Mouse (Mus musculus) limb, embryonic 14.5 days (tissue): ENCODE results near the gene Ndst2. TPM values are rescaled to one million over a fixed set of nuclear protein-coding genes. Genes with fewer than 3 reads are reported as not detected.
A peak's percentile ranks its signal among the peaks of the same experiment; 100 is the strongest.

Experiments used
- ATAC-seq: fragments of 200-750 bp; cut with Nextera tagmentation; 2 replicates; pipeline ENCODE4 v1.8.0; 2017; ENCODE audit warnings: low read depth, moderate number of reproducible peaks, moderate TSS enrichment; ENCODE audit not compliant: low FRiP score
- DNase-seq: peaks from one replicate; pipeline ENCODE4 v3.0.0-alpha.2; 2015; ENCODE audit warnings: low spot score
- H3K27ac ChIP-seq: fragments of 300-500 bp; sonication (generic); replicated peaks from 2 replicates; pipeline ENCODE4 v1.5.1; 2014; ENCODE audit warnings: low read depth, mild to moderate bottlenecking, low read length, moderate library complexity, mixed read lengths
- H3K27me3 ChIP-seq: fragments of 300-500 bp; sonication (generic); 2 replicates; pipeline ENCODE4 v1.6.1; 2014; ENCODE audit warnings: low read length, mixed read lengths; ENCODE audit not compliant: control insufficient read depth, insufficient read depth
- H3K36me3 ChIP-seq: fragments of 300-500 bp; sonication (generic); 2 replicates; pipeline ENCODE4 v1.6.1; 2014; ENCODE audit warnings: mild to moderate bottlenecking, low read length, moderate library complexity, mixed read lengths; ENCODE audit not compliant: control insufficient read depth, insufficient read depth
- H3K4me1 ChIP-seq: fragments of 300-500 bp; sonication (generic); 2 replicates; pipeline ENCODE4 v1.6.1; 2014; ENCODE audit warnings: antibody characterized with exemption, low read length, mixed read lengths; ENCODE audit not compliant: control insufficient read depth, insufficient read depth
- H3K4me2 ChIP-seq: fragments of 300-500 bp; sonication (generic); replicated peaks from 2 replicates; pipeline ENCODE4 v1.6.1; 2014; ENCODE audit warnings: low read depth, mild to moderate bottlenecking, low read length, moderate library complexity; ENCODE audit not compliant: severe bottlenecking
- H3K4me3 ChIP-seq: fragments of 300-500 bp; sonication (generic); replicated peaks from 2 replicates; pipeline ENCODE4 v1.5.1; 2014; ENCODE audit warnings: low read length
- H3K9ac ChIP-seq: fragments of 300-500 bp; sonication (generic); 2 replicates; pipeline ENCODE4 v1.6.1; 2014; ENCODE audit warnings: mild to moderate bottlenecking, low read depth, low read length, moderate library complexity; ENCODE audit not compliant: severe bottlenecking
- H3K9me3 ChIP-seq: fragments of 300-500 bp; sonication (generic); 2 replicates; pipeline ENCODE4 v1.6.1; 2016; ENCODE audit warnings: low read length; ENCODE audit not compliant: control insufficient read depth
- POLR2A ChIP-seq: fragments of 200-500 bp; IDR thresholded peaks from 2 replicates; pipeline ENCODE4 v1.8.0; 2012; ENCODE audit warnings: inconsistent platforms, mild to moderate bottlenecking, moderate library complexity, borderline replicate concordance; ENCODE audit not compliant: insufficient read depth, insufficient read length; ENCODE audit errors: extremely low read depth
- WGBS: fragments of 180-500 bp; shearing (Covaris S2); extraction: QIAGEN DNeasy Blood & Tissue Kit; methylation state at CpG from one replicate; pipeline ENCODE4 v1.1.7; 2014; 5-methylcytosine and 5-hydroxymethylcytosine counted together
- polyA plus RNA-seq, 2 experiments: library from polyadenylated mRNA; depleted of rRNA in 1 of 2; stranded (reverse) in 1 of 2; unstranded in 1 of 2; fragments of >200 nt; fragmentation: Nextera tagmentation in 1 of 2; extraction: Ambion mirVana in 1 of 2; gene quantifications; 2 replicates each; pipeline versions ENCODE4 v1.2.1 to v1.2.3; 2012 to 2014

The Ndst2 gene
- polyA plus RNA-seq, 2 experiments: 36.5 to 65.9 TPM

- Histone ChIP-seq H3K36me3 (peaks cover 64% of the 10 kb centered on the region), H3K4me3 (no peak overlapping the region), H3K4me2 (no peak overlapping the region), H3K4me1 (no peaks in the 10 kb centered on the region), H3K27ac (no peak overlapping the region), H3K9me3 (no peaks in the 10 kb centered on the region), H3K9ac (no peak overlapping the region), H3K27me3 (no peaks in the 10 kb centered on the region)
- TF ChIP-seq POLR2A: no peak
- no peak for DNase-seq
- 83% methylated on average over 9 of the region's 9 CpGs for WGBS
- ATAC-seq: no peak
These were observed 3.3 kb downstream of the Ndst2 start for GRCm38 (mm10) chr14:20730853-20731602.

GRCm38 (mm10) chr14:20729871-20730270 is 4.5 kb downstream of the Ndst2 start:
- no peak for DNase-seq
- Histone ChIP-seq H3K27me3 (no peaks in the 10 kb centered on the region), H3K36me3 (peaks cover 69% of the 10 kb centered on the region), H3K27ac (no peak overlapping the region), H3K9me3 (no peaks in the 10 kb centered on the region), H3K4me2 (no peak overlapping the region), H3K9ac (no peak overlapping the region), H3K4me3 (no peak overlapping the region), H3K4me1 (no peaks in the 10 kb centered on the region)
- 94% methylated on average over 9 of the region's 9 CpGs for WGBS
- no peak for TF ChIP-seq POLR2A
- ATAC-seq: no peak

DNA sequence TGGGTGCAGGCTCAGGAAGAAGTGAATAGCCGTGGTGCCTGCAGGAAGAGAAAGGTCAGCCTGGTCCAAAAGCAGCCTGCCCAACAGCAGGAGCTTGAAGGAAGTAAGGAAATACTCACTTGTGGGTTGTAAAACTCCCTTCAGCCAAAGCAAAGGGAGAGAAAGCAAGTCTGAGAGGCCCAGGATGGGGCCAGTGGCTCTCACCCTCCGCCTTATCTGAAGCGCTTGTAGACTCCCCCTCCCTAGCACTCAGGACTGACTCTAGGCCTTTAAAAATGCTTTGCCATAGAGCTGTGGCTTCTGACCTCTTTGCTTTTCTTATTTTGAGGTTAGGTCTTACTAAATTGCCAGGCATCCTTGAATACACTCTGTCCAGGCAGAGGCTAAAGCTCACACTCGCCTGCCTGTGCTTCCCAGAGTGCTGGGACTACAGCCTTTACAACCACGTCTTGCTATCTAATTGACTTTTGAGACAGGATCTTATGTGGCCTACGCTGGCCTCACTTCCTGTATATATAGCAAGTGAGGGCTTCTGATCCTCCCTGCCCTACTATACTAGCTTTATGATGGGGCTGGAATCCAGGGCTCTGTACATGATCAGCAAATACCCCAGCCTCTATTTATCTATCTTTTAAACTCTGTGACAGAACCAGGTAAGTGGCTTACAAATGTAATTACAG is 8.6 kb downstream of the Ndst2 start:
- DNase-seq (no peak), ATAC-seq (no peak)
- Histone ChIP-seq H3K4me2 (no peak overlapping the region), H3K4me1 (no peaks in the 10 kb centered on the region), H3K9me3 (no peaks in the 10 kb centered on the region), H3K27me3 (no peaks in the 10 kb centered on the region), H3K27ac (no peak overlapping the region), H3K4me3 (no peak overlapping the region), H3K9ac (no peak overlapping the region), H3K36me3 (peaks cover 94% of the 10 kb centered on the region)
- TF ChIP-seq POLR2A: no peak
- 76% methylated on average over 6 of the region's 6 CpGs for WGBS

- WGBS: 23% methylated on average over 5 of the region's 5 CpGs
- Histone ChIP-seq H3K4me2 (no peak overlapping the region), H3K4me1 (no peaks in the 10 kb centered on the region), H3K27me3 (no peaks in the 10 kb centered on the region), H3K36me3 (peaks cover 95% of the 10 kb centered on the region), H3K9ac (no peak overlapping the region), H3K4me3 (no peak overlapping the region), H3K27ac (no peak overlapping the region), H3K9me3 (no peaks in the 10 kb centered on the region)
- ATAC-seq: no peak
- no peak for TF ChIP-seq POLR2A
- peak; percentile 68 for DNase-seq
These were observed 10.3 kb downstream of the Ndst2 start for GRCm38 (mm10) chr14:20724043-20724442.

DNA sequence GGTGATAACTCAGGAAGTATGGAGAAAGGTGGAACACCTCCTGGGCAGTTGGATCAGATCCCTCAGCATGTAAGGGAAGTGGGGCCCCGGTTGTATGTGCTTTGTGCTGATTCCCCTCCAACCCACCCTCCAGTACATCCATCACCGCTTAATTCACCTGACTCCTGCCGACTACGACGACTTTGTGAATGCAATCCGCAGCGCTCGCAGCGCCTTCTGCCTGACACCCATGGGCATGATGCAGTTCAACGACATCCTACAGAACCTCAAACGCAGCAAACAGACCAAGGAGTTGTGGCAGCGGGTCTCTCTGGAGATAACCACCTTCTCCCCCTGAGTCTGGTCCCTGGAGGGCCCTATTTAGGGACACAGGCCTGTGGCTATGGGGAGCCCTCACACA is 11.4 kb downstream of the Ndst2 start:
- H3K4me2 ChIP-seq: no peak overlapping the region
- H3K9ac ChIP-seq: no peak overlapping the region
- no peaks in the 10 kb centered on the region for H3K4me1 ChIP-seq
- H3K9me3 ChIP-seq: no peaks in the 10 kb centered on the region
- WGBS: 93% methylated on average over 12 of the region's 12 CpGs
- H3K4me3 ChIP-seq: no peak overlapping the region
- no peak overlapping the region for H3K27ac ChIP-seq
- no peak for TF ChIP-seq POLR2A
- H3K36me3 ChIP-seq: peaks cover 96% of the 10 kb centered on the region
- DNase-seq: no peak
- no peak for ATAC-seq
- H3K27me3 ChIP-seq: no peaks in the 10 kb centered on the region
